Mouse (Mus musculus): ENCODE measurements around the gene Myl7. TPM values are rescaled to one million over a fixed set of nuclear protein-coding genes. Genes with fewer than 3 reads are reported as not detected.

Myl7 gene
- polyA plus RNA-seq, 1 experiment, result 203 TPM

GRCm38 (mm10) chr11:5849316-5849715 is 49.3 kb downstream of the Myl7 start:
- 56% methylated on average over 2 of the region's 2 CpGs for WGBS
- H3K4me3 ChIP-seq (replicated peaks; ENCODE audit: extremely low read depth, low read depth, low read length), result no peak overlapping the region
- TF ChIP-seq POLR2A (IDR thresholded peaks at IDR 0.05; ENCODE audit: borderline replicate concordance, extremely low read depth, low read depth, low read length), result no peak
- no peak for TF ChIP-seq CTCF (IDR thresholded peaks at IDR 0.05; ENCODE audit: insufficient read depth, low read length)
- no peak for DNase-seq
- no peaks in the 10 kb centered on the region for H3K4me1 ChIP-seq (ENCODE audit: control insufficient read depth, insufficient read depth, low read length)

- WGBS, result 53% methylated on average over 6 of the region's 6 CpGs
- Histone ChIP-seq H3K4me1 (ENCODE audit: control insufficient read depth, insufficient read depth, low read length) (no peaks in the 10 kb centered on the region), H3K4me3 (replicated peaks; ENCODE audit: extremely low read depth, low read depth, low read length) (no peak overlapping the region)
- no peak for TF ChIP-seq CTCF (IDR thresholded peaks at IDR 0.05; ENCODE audit: insufficient read depth, low read length)
- no peak for DNase-seq
These were observed 49.8 kb downstream of the Myl7 start for GRCm38 (mm10) chr11:5848741-5849140.

GRCm38 (mm10) chr11:5846639-5847345 is 51.8 kb downstream of the Myl7 start:
- TF ChIP-seq CTCF (IDR thresholded peaks at IDR 0.05; ENCODE audit: insufficient read depth, low read length), result no peak
- TF ChIP-seq POLR2A (IDR thresholded peaks at IDR 0.05; ENCODE audit: borderline replicate concordance, extremely low read depth, low read depth, low read length), result no peak
- DNase-seq, result no peak
- no peak overlapping the region for H3K4me3 ChIP-seq (replicated peaks; ENCODE audit: extremely low read depth, low read depth, low read length)
- 40% methylated on average over 7 of the region's 7 CpGs for WGBS
- H3K4me1 ChIP-seq (ENCODE audit: control insufficient read depth, insufficient read depth, low read length), result no peaks in the 10 kb centered on the region

Other genes starting within 250 kb of the Myl7 start
- gene Mrps24, start 183.1 kb downstream of the Myl7 start, polyA plus RNA-seq (2012; rRNA removed), result 130 and 199 TPM in 2 replicates
- 21.5 and 21.9 TPM in 2 replicates for gene Urgcp, start 136.4 kb downstream of the Myl7 start, polyA plus RNA-seq (2012; rRNA removed)
- 69.8 and 91.4 TPM in 2 replicates for gene Dbnl, start 110.3 kb downstream of the Myl7 start, polyA plus RNA-seq (2012; rRNA removed)
- gene Pgam2, start 95.0 kb downstream of the Myl7 start, polyA plus RNA-seq (2012; rRNA removed), result 14.4 and 79.5 TPM in 2 replicates
- gene Polm, start 60.8 kb downstream of the Myl7 start, polyA plus RNA-seq (2012; rRNA removed), result 28.1 and 34.2 TPM in 2 replicates
- 79.4 and 84.8 TPM in 2 replicates for gene Aebp1, start 36.8 kb downstream of the Myl7 start, polyA plus RNA-seq (2012; rRNA removed)
- 80.3 and 102 TPM in 2 replicates for gene Pold2, start 20.5 kb downstream of the Myl7 start, polyA plus RNA-seq (2012; rRNA removed)
- gene Gck, start 51.3 kb upstream of the Myl7 start, polyA plus RNA-seq (2012; rRNA removed), result 0.98 and 1.3 TPM in 2 replicates
- 42.8 and 70.1 TPM in 2 replicates for gene Ykt6, start 56.9 kb upstream of the Myl7 start, polyA plus RNA-seq (2012; rRNA removed)
- gene Camk2b, start 167.6 kb upstream of the Myl7 start, polyA plus RNA-seq (2012; rRNA removed), result 13.8 and 17.8 TPM in 2 replicates

All from lung, adult 2 months (tissue).